Mouse (Mus musculus): ENCODE measurements at regions not wholly inside any gene's neighbourhood (a gene's known extent, or its start where the extent isn't known, plus 50 kb on each side); places are given as distances from the start of the nearest gene placed in this dataset.
A peak's percentile ranks its signal among the peaks of the same experiment; 100 is the strongest.

DNA sequence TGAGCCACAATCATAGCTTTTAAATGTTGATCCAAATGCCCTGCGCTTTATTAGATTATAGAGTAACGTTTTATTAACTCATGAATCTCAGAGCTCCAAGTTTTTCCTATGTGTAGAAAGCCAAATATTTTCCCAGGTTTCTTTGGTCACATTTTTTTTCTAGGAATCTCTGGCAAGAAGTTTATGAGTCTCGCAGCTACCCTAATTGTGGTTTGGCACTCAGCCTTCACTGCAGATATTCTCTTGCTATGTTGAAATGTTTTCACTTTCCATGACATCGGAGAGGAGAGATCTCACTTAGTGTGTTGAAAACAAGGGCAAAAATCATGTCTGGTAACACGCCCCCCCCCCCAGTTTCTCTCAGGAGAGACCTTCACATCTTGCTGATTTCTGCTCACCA lies 212.4 kb downstream of the Tmem26 start:
- no peak for DNase-seq (ENCODE audit: low spot score in 2 of 2)
- intact Hi-C loops (cut with DNase I) = no loop called here

DNA sequence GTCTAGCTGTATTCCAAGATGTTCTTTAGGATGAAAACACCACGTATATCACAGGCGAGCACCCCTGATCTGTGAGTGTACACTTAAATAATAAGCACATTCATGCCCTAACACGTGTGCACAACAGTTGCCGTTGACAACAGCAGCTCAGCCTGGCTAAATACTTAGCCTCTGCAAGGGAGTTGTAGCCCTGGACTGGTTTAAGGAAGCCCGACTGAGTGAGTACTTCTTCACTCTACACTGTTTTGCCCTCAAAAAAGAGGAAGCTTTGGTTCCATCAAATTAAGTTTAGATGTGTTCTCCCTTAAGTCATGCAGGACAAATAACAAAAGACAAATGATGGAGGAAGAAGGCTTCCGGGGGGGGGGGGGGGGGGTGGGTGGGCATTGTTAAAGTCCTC lies 208.0 kb upstream of the Rhobtb1 start:
- DNase-seq (ENCODE audit: low spot score in 2 of 2) = no peak
- intact Hi-C loops (cut with DNase I) = no loop called here

DNA sequence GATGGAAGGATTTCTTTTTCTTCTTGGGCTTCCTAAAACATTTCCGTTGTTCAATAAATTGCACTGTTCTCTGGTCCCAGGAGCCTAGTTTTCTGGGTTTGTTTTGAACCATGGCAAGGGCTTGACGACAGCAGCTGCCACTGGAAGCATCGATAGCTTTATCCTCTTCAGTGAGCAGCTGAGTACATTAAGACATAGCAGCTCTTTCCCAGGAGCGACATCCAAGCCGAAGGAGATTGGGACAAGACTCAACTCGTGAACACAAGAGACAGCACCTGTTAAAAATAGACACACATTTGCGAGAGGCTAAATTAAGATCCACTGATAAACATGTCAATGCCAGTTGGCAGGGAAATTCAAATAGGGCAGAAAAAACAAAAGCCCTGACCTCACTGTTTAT lies 194.7 kb upstream of the Rhobtb1 start:
- intact Hi-C loops (cut with DNase I) = no loop called here
- no peak for DNase-seq (ENCODE audit: low spot score in 2 of 2)

DNA sequence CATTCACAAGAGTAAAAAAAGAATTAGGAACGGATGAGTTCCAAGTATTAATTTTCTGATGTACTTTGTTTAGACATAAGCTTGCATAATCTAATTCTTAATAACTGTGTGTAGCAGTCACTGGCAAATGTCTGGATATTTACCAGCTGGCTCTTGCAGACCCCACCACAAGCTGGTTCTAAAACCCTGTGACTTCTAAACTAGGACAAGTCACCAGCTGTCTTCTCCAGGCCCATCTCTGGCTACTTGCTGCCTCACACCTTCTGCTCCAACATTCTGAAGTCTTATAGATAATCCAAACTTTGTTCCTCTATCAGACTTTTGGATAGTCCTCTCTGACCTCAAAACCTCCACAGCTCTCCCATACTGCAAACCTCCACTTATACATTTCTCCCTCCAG lies 189.9 kb upstream of the Rhobtb1 start:
- DNase-seq (ENCODE audit: low spot score in 2 of 2) = no peak
- intact Hi-C loops (cut with DNase I) = no loop called here

DNA sequence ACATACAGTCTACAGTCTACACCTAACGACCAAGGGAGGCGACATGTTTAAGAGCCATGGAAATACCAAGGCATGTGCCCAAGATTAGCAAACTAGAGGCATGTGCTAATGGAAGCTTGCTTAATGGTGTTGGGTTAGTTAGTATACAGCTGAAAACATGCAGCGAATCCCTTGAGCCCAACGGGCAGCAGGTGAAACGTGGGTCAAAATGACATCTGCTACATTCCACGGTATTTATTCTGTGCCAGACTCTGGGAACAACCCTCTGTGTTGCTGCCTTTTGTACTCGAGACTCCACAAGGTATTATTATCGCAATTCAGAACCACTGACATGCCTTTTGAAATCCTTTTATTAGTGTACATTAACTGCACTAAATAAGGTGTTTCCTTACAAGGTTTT lies 188.1 kb upstream of the Rhobtb1 start:
- no peak for DNase-seq (ENCODE audit: low spot score in 2 of 2)
- intact Hi-C loops (cut with DNase I) = no loop called here

DNA sequence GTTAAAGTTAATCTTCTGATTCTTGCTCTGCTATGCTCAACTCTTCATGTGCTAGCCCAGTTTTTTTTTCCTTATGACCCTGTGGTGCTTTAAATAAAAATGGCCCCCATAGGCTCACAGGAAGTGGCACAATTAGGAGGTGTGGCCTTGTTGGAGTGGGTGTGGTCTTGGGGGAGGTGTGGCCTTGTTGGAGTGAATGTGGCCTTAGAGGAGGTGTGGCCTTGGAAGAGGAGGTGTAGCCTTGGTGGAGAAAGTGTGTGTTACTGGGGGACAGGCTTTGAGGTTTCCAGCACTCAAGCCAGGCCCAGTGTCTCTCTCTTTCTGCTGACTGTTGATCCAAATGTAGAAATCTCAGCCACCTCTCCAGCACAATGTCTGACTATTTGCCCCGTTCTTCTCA lies 186.0 kb upstream of the Rhobtb1 start:
- intact Hi-C loops (cut with DNase I) = no loop called here
- DNase-seq (ENCODE audit: low spot score in 2 of 2) = no peak

DNA sequence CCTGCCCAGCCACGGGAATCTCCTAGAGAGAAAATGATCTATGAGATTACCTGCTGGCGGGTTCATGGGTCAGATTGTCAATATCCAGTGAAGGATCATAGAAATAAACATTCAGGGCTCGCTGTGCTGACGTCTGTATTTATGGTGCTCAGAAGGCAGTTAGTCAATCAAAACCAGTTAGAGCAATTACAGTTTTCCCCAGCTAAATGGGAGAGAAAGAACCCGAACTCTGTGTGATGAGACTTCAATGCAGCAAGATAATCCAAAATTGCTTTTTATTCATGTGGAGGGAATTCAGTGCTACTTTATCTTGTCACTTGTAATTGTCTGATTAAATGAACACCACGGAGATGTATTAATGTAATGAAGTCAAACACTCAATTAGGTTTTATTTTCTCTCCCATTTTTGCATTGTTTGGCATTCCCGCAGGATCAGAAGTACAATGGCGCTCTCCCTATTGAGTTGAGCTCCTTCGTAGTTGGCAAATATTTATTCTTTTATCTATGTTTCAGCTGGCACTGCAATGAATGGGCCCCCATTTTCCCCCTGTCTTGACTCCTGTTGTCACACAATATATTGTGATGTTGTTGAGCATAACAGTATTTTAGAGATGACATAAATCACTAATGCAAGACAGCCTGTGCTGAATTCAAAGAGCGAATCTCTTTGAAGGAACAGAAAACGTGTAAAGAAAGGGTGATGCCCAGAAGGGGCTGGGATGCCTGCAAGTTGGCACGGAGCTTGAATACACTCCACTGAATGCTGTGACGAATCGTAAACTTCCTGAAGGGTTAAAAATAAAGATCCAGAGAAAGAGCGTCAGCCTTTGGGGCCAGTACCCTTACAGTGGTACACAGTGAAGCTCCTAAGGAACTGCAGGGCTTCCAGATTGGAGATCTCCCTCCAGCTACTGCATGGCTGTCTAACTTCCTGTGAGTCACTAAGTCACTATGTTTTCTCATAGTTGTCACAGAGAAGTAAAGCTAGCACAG lies 183.0 kb upstream of the Rhobtb1 start:
- no peak for DNase-seq (ENCODE audit: low spot score in 2 of 2)
- intact Hi-C loops (cut with DNase I) = no loop called here

DNA sequence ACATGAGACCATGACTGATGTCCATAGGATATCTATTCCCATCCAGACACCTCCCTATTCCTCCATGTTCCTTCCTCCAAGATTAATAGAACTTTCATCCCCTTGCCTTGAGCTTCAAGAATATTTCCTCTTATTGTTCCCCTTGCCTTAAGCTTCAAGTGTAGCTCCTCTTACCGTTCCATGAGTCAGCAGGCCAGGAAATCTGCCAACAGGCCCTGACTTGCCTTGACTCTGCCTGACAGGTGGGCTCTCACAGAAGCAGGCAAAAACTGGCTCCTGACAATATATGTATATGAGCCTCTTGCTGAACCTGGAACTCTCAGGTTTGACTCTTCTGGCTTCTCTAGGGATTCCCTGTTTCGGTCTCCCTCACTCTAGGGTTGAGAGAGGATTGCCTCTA lies 180.7 kb upstream of the Rhobtb1 start:
- DNase-seq (ENCODE audit: low spot score in 2 of 2) = no peak
- intact Hi-C loops (cut with DNase I) = no loop called here

DNA sequence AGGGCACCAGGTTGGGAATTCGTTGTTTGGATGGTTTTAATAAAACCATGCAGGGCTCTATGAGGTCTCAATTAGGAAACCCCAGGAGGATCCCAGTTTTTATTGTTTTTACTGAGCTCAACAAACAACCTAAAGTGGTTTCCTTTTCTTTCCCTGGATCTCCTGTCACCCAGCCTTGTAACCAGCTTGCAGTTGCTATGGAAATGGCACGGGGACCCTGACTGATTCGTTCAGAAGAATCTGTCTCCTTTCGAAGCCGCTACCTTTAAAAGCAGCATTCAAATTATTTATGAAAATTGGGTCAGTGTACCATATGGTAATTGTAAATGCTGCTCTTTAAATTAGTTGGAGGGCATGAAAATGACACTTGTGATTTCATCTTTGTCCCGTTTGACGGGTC lies 176.5 kb upstream of the Rhobtb1 start:
- intact Hi-C loops (cut with DNase I) = no loop called here
- no peak for DNase-seq (ENCODE audit: low spot score in 2 of 2)

DNA sequence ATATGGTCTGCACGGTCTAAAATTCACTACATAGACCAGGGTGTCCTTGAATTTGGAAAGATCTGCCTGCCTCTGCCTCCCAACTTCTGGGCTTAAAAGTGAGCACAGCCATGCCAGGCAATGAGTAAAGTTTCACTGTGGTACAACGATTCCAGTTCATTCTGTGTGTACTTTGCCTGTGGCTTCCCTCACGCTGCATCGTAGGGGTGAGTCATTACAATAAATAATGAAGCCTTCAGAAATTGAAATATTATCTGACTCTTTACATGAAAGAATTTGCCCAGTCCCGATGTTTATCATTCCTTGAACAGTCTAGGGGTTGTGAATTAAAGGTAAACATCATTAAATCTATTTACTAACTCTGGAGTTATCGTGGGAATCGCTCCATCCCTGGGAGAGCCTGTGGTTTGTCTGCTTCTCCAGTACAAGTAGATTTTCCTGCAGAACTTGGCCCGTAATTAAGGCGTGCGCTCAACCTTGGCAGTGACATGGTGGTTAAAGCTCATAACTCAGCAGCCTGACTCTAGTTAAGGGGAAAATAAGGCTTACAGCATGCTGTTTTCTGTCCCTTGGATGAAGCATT lies 174.7 kb upstream of the Rhobtb1 start:
- intact Hi-C loops (cut with DNase I) = no loop called here
- DNase-seq (ENCODE audit: low spot score in 2 of 2) = no peak

DNA sequence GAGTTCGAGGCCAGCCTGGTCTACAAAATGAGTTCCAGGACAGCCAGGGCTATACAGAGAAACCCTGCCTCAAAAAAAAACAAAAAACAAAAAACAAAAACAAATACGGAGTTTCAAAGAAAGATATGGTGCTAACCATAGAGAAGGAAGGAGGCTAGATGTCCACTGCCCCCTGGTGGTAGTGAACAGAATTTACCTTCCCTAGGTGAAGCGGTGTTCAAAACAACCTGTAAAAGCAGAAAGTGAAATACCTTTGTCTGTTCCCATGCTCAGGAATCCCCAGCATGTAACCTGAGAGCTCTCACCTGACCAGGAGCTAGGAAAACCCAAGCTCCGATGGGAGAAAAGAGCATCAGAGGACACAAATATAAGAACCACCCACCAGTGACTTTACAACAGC lies 173.1 kb upstream of the Rhobtb1 start:
- intact Hi-C loops (cut with DNase I) = no loop called here
- no peak for DNase-seq (ENCODE audit: low spot score in 2 of 2)

DNA sequence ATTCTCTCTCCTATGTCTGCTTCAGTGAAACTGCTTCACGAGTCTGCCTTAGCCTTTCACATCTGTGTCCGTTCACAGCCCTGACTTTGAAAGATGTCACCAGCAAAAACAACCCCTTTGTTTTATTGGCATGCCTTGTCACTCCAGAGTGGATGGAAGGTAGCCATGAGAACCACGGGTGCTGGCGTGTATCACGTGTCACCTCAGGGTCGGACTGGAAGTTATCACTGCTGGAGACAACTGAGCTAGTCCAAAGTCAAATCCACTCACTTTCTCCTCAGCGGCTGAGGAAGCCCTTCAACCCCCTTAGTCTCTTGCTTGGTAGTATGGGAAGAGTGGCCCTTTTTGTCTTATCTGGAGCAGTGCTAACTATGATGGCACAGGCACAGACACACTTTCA lies 171.3 kb upstream of the Rhobtb1 start:
- intact Hi-C loops (cut with DNase I) = no loop called here

DNA sequence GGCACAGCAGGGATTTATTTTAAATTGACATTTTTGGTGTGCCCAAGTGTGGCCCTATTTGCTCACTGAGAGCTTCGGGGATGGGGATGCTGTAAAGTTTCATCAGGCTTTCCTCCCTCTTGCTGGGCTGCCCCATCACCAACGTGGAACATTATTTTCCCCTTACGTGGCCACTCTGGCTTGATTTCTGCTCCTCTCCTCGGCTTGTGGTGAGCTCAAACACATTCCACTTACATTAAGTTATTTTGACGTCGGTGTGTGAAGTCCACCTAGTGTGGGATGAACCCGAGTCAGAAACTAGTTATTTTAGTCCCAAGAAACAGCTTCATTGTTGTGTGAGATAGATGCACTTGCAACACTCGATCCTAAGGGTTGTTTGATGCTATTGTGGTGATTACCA lies 168.9 kb upstream of the Rhobtb1 start:
- intact Hi-C loops (cut with DNase I) = no loop called here
- no peak for DNase-seq (ENCODE audit: low spot score in 2 of 2)

More for the DNA sequence above, 171.3 kb upstream of the Rhobtb1 start:
- no peak for DNase-seq (ENCODE audit: low spot score in 2 of 2)

DNA sequence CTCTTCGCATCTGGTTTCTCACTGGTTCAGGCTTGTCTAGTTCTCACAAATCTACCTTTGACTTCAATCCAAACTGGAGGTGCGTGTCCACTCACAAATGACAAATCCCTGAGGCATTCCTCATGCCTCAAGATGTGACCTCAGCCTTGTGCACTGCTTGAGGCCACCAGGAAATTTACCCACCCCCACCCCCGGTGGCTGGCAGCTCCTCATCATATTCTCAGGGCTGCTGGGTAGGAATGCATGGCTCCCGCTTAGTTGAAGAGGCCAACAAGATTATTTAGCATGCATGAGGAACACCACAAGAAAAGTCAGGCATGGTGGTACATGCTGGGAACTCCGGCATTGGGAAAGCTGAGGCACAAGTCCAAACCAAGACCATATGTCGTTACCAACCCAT lies 160.7 kb upstream of the Rhobtb1 start:
- no peak for DNase-seq (ENCODE audit: low spot score in 2 of 2)
- intact Hi-C loops (cut with DNase I) = no loop called here

DNA sequence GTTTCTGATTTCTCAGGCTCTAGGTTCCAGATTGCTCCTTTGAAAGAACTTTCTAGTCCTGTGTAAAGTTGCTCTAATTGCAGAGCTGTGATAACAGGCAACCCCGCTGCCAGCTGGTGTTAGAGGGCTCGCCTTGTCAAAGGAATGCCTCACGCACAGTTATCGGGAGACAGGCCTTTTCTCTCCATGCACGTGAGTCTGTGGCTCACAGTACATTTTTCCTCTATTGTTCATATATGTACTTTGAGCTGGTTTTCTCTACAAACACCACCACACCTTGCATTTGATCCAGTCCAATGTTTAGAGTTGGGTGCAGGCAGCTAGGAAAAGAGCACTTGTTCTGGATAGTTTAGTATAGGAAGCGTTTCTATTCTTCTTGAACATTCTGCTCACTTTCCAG lies 151.6 kb upstream of the Rhobtb1 start:
- DNase-seq (ENCODE audit: low spot score in 2 of 2) = no peak
- intact Hi-C loops (cut with DNase I) = no loop called here

DNA sequence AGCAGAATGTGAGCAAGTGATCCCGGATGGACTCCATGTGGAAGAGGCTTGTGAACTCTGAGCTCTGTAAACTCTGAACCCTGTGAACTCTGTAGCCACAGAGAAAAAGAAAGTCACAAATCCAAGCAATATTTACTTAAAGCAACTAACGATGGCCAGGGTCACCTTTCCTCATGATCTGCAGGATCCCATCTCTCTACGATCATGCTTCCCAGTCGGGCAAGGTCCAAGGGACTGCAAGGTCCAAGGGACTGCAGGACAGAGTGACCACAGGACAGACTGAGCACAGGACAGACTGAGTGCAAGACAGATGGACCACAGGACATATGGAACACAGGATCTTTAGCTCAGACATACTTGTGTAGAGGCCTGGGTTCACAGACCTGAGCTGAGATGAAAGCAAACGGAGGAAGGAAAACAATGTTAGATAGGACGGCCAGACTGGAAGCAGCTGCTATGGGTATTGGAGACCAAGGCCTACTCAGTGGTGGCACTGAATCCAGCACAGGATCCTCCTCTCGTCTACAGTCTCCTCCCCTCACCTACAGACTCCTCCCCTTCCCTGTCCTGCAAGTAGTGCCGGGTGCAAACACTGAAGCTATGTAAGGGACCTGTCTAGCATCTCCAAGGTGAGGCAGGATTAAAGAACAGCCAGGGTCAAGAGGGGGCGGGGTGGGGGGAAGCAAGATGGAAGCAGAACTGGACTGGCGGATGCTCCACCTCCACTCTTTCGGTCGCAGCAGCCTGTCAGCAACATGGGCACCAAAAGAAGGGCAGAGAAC lies 149.4 kb upstream of the Rhobtb1 start:
- intact Hi-C loops (cut with DNase I) = no loop called here
- no peak for DNase-seq (ENCODE audit: low spot score in 2 of 2)

DNA sequence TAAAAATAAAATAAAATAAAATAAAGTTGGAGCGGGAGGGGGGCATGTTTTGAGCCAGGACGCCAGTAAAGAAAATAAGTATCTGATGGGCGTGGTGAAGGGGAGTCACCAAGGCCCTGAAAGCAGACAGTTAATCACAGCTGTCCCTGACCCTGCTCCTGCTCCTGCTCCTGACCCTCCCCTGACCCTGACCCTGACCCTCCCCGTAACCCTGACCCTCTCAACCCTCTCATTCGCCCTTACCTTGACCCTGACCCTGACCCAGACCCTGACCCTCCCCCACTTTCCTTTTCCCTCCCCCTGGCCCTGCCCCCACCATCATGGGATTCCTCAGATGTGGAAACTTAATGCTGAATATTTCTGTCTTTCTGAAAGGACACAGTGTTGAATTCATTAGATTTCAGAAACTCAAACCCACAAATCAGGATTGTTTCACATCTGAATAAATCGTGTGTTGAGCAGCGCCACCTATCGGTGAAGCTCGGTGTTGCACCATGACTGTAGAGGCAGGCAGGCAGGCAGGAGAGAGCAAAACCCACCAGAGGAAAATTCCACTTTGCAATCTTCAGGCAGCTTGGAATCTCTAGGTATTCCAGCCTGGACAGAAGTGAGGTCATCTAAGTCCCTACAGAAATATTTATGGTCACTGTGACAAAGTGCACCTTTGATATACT lies 145.9 kb upstream of the Rhobtb1 start:
- peak; percentile 85 to 86 for DNase-seq (ENCODE audit: low spot score in 2 of 2)
- intact Hi-C loops (cut with DNase I) = loop anchor here (5.0 kb wide), 1 partner anchor 98 kb away; no protein-coding TSS in a partner anchor

DNA sequence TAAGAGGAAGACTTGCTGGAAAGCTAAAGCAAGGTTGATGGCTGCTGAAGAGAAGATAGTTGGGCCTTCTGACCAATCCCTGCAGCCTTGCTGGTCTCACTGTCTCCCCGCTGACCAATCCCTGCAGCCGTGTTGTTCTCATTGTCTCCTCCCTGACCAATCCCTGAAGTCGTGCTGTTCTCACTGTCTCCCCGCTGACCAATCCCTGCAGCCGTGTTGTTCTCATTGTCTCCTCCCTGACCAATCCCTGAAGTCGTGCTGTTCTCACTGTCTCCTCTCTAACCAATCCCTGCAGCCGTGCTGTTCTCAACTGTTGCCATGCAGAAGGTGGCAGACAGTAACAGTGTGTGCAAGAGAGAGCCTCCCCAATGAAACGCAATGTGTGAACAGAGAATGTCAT lies 142.6 kb upstream of the Rhobtb1 start:
- peak in 1 of 2 experiments; percentile 3 for DNase-seq (ENCODE audit: low spot score in 2 of 2)
- intact Hi-C loops (cut with DNase I) = loop anchor here (5.0 kb wide), 1 partner anchor 101 kb away; no protein-coding TSS in a partner anchor

DNA sequence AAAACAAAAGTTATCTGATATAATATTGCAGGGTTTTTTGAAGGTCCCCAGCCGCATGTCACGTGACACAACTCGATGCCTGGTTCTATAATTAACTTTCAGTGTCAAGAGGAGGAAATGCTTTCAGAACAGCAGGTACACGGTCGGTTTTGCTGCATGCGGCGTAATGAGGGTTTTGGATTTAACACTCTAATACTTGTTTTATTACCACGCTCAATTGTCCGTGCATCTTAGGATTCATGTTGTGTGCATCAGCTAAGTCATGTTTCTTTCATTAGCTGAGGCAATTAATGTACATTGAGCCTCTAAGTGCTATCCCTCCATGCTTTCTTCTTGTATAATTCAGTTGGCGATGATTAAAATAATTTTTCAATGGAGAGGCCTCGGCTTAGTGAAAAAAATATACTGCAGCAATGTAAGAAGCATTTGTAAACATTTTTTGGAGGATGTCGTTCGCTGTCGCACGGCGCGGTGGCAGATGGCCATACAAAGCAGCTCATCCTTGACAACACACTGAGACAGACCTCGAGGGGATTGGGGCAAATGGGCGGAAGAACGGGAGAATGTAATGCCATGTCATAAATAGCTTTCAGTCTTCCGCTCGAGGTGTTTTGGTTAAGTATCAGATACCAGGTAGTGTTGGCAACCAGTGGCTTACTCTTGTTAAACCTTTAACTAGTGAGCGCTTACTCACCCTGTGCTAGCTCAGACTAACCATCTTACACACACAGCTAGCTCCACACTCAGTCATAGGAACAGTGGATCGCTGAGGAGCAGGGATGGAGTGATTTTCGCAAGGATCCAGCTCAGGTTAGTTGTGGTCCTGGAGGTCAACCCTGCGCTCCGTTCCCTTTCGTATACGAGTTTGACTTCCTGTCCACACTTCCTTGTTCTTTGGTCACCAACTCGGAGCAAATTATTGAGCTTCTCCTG lies 130.2 kb upstream of the Rhobtb1 start:
- no peak for DNase-seq (ENCODE audit: low spot score in 2 of 2)
- intact Hi-C loops (cut with DNase I) = no loop called here

All from left cerebral cortex, postnatal 25 days (tissue).